Mouse (Mus musculus) liver, embryonic 15.5 days (tissue): ENCODE results near the gene Eefsec. TPM values are rescaled to one million over a fixed set of nuclear protein-coding genes. Genes with fewer than 3 reads are reported as not detected.

Experiments used
- ATAC-seq: fragments of 200-750 bp; cut with Nextera tagmentation; 2 replicates; pipeline ENCODE4 v1.8.0; 2017; ENCODE audit warnings: moderate number of reproducible peaks, mild to moderate bottlenecking, moderate library complexity; ENCODE audit not compliant: insufficient read depth
- H3K27ac ChIP-seq: fragments of 300-500 bp; sonication (generic); replicated peaks from 2 replicates; pipeline ENCODE4 v1.5.1; 2015; ENCODE audit warnings: mild to moderate bottlenecking, inconsistent platforms
- H3K27me3 ChIP-seq: fragments of 300-500 bp; sonication (generic); 2 replicates; pipeline ENCODE4 v1.6.1; 2015; ENCODE audit warnings: mild to moderate bottlenecking, inconsistent platforms
- H3K36me3 ChIP-seq: fragments of 300-500 bp; sonication (generic); replicated peaks from 2 replicates; pipeline ENCODE4 v1.6.1; 2015; ENCODE audit warnings: moderate library complexity, mild to moderate bottlenecking, inconsistent platforms
- H3K4me1 ChIP-seq: fragments of 300-500 bp; sonication (generic); replicated peaks from 2 replicates; pipeline ENCODE4 v1.6.1; 2015; ENCODE audit warnings: inconsistent platforms
- H3K4me2 ChIP-seq: fragments of 300-500 bp; sonication (generic); 2 replicates; pipeline ENCODE4 v1.6.1; 2015; ENCODE audit warnings: moderate library complexity, mild to moderate bottlenecking, inconsistent platforms
- H3K4me3 ChIP-seq: fragments of 300-500 bp; sonication (generic); replicated peaks from 2 replicates; pipeline ENCODE4 v1.5.1; 2015; ENCODE audit warnings: mild to moderate bottlenecking, inconsistent platforms
- H3K9ac ChIP-seq: fragments of 300-500 bp; sonication (generic); 2 replicates; pipeline ENCODE4 v1.6.1; 2015; ENCODE audit warnings: moderate library complexity, mild to moderate bottlenecking, inconsistent platforms
- H3K9me3 ChIP-seq: fragments of 300-500 bp; sonication (generic); replicated peaks from 2 replicates; pipeline ENCODE4 v1.6.1; 2016; ENCODE audit warnings: inconsistent platforms
- WGBS: fragments of 180-500 bp; shearing (Covaris S2); methylation state at CpG from one replicate; pipeline ENCODE4 v1.1.7; 2015; ENCODE audit warnings: mixed read lengths; ENCODE audit not compliant: insufficient replicate concordance; 5-methylcytosine and 5-hydroxymethylcytosine counted together
- polyA plus RNA-seq: library from polyadenylated mRNA; unstranded; fragments of >200 nt; fragmentation: Nextera tagmentation; extraction: Ambion mirVana; gene quantifications from 2 replicates; pipeline ENCODE4 v1.2.1, GENCODE M21; 2015

Eefsec gene
- polyA plus RNA-seq, 1 experiment from 2014 or later: 17.1 TPM

DNA sequence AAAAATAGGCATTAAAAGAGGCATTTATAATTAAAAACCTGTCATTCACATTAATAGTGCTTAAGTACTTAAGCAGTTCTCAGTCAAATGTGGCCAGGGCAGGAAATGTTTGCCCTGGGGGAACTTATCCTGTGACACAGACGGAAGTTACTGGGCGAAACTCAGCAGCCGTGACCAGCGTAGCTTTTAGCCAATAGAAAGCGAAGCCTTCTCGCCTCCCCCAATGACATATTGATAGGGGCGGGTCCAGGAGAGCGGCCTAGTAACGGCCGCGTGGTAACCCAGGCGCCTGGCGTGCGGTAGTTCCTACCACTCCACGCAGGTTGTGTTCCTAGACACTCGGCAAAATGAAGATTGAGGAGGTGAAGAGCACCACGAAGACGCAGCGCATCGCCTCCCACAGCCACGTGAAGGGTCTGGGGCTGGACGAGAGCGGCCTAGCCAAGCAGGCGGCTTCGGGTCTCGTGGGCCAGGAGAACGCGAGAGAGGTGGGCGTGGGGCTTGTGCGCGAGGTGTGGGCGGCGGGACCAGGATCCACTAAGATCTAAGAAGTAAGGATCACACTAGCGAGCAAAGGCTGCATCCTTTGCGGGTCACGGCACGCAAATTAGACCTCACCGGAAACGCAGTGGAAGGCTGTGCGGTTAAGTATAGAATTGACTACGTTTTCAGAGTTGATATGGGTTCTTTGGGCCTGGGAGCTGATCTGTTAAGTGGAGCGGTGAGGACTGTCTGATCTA, 19.0 kb upstream of the Eefsec start, which contains the start of gene Ruvbl1:
Ruvbl1 (plus strand) TSS at position 229 of the 740 bp plus-strand sequence.
- H3K4me3 ChIP-seq: peak within 1 kb of the TSS; percentile 72
- H3K4me2 ChIP-seq: peak within 1 kb of the TSS; percentile 84
- H3K27me3 ChIP-seq: no peaks in the 10 kb centered on the region
- under 1% methylated on average over 42 of the region's 42 CpGs for WGBS
- H3K9me3 ChIP-seq: no peaks in the 10 kb centered on the region
- peaks cover 27% of the 10 kb centered on the region for H3K4me1 ChIP-seq
- peak within 1 kb of the TSS; percentile 38; the same call in 1 of the 2 replicates for H3K27ac ChIP-seq
- peak; percentile 99 for ATAC-seq
- peaks cover 27% of the 10 kb centered on the region for H3K36me3 ChIP-seq
- H3K9ac ChIP-seq: peak within 1 kb of the TSS; percentile 76

DNA sequence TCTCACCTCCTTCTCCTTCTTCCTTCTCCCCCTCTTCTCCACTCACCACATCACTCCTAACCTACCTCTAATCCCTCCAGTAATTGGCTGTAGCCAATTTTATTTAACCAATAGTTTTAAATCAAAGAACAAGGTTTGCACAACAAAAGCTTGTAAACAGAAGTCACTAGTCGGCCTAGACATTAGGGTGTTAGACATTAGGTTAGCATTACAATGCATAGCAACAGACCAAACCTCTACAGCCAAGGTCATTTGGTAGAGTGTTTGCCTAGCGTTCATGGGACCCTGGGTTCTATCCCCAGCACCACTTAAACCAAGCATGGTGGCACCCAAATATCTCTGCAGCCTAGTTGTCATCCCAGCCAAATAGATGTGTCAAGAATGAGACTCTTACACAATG, 8.2 kb upstream of the Eefsec start:
- Histone ChIP-seq H3K4me2 (no peak overlapping the region), H3K9ac (no peak overlapping the region), H3K9me3 (no peaks in the 10 kb centered on the region), H3K36me3 (no peaks in the 10 kb centered on the region), H3K4me3 (no peak overlapping the region), H3K27ac (no peak overlapping the region), H3K27me3 (peaks cover 7% of the 10 kb centered on the region; the same call in 1 of the 2 replicates), H3K4me1 (no peaks in the 10 kb centered on the region)
- 48% methylated on average over 2 of the region's 2 CpGs for WGBS
- ATAC-seq: no peak

DNA sequence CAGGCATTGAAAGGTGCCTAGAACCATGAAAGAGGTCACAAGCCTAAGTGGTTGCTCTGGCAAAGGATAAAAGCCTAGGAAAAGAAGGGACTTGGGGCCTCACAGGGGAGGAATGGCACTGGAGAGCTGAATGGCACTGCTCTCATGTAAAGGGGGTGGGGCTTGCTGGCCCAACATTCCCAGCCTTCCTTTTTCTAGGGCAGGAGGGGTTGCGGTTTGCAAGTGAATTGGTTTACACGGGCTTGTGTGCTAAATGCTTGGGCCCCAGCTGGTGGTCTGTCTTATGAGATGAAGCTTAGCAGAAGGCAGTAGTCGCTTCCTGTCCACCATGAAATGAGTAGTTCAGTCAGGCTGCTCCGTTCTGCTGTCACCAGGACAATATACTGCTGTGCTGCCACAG, 1.1 kb upstream of the Eefsec start:
- Histone ChIP-seq H3K9me3 (no peaks in the 10 kb centered on the region), H3K4me3 (no peak overlapping the region), H3K4me1 (peaks cover 38% of the 10 kb centered on the region), H3K27ac (no peak overlapping the region), H3K9ac (no peak overlapping the region), H3K36me3 (no peaks in the 10 kb centered on the region), H3K27me3 (peaks cover 13% of the 10 kb centered on the region; the same call in 1 of the 2 replicates), H3K4me2 (no peak overlapping the region)
- WGBS: 52% methylated on average over 4 of the region's 4 CpGs
- ATAC-seq: no peak

DNA sequence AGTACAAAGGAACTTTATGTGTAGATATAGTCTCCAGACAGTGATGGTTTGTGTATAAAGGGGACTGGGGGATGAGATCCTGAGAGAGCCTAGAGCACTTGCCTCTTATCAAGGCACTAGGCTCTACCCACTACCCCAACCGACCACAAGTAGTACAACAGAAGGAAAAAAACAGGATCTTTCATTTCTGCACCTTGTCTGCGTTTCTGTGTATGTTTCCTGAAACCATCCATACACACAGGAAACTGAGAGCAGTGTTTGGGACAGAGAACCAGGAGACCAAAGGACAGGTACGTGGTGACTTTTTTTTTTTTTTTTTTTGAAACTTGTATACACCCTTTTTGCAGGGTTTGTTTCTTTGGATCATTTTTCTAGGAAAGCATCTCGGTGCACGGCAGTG, 678 bp downstream of the Eefsec start:
- H3K9ac ChIP-seq: peak overlapping the region; percentile 81
- no peak overlapping the region; the same call in 1 of the 2 replicates for H3K27ac ChIP-seq
- peak overlapping the region; percentile 89 for H3K4me3 ChIP-seq
- H3K9me3 ChIP-seq: no peaks in the 10 kb centered on the region
- 2% methylated on average over 5 of the region's 5 CpGs for WGBS
- H3K4me2 ChIP-seq: peak overlapping the region; percentile 94
- H3K4me1 ChIP-seq: peaks cover 38% of the 10 kb centered on the region
- H3K36me3 ChIP-seq: no peaks in the 10 kb centered on the region
- H3K27me3 ChIP-seq: peaks cover 13% of the 10 kb centered on the region; the same call in 1 of the 2 replicates
- no peak for ATAC-seq

DNA sequence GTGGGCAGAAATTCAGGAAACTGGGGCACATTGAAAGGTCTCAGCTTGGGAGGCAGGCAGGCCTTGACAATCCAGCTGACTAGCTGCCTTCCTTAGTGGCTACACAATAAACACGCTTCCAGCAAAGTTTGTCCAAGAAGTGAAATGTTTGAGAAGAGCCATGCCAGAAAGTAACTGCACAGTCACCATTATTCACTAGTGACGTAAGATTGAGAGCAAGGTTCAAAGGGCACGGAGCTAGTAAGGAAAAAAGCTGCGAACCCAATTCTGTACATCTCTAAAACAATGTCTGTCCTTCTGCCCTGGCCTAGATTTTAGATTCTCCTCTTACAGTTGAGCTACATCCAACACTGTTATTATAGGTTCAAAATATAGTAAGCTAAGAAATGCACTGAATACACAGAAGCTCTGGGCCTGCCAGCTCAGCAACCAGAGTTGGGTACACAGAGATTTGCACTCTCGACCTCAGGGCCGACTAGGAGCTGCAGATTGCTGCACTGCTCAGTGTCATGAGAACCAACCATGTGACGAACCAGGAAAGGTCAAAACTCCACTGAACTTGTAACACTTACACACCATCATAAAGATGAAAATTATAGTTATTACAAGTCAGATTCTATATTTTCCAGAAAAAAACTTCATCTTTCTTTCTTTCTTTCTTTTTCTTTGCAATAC, 2.1 kb downstream of the Eefsec start:
- Histone ChIP-seq H3K27me3 (peaks cover 6% of the 10 kb centered on the region; the same call in 1 of the 2 replicates), H3K36me3 (no peaks in the 10 kb centered on the region), H3K4me2 (no peak overlapping the region), H3K9ac (no peak overlapping the region), H3K4me3 (no peak overlapping the region), H3K27ac (peak overlapping the region; percentile 42; the same call in 1 of the 2 replicates), H3K4me1 (peaks cover 38% of the 10 kb centered on the region), H3K9me3 (no peaks in the 10 kb centered on the region)
- ATAC-seq: 0 out of 2 replicates have a peak, but pooled peaks have one; percentile 26
- WGBS: 65% methylated on average over 7 of the region's 7 CpGs

DNA sequence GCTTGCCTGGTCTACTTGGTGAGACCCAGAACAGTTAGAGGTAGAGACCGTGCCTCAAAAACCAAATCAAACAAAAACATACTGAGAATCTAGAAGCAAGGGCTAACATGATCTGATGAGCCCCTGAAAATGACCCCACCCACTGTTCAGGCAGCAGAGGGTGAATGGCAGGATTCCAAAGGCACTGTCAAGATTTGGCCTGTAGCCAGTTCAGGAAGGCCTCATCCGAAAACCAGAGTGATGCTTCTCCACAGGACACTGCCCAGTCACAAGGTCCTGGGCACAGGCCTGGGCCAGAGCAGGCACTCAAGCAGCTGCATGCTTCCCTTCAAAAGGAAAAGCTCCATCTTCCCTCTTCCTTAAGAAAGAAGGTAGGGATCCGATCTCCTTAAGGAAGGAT, 2.9 kb downstream of the Eefsec start:
- Histone ChIP-seq H3K4me2 (no peak overlapping the region), H3K4me1 (peaks cover 38% of the 10 kb centered on the region), H3K36me3 (no peaks in the 10 kb centered on the region), H3K27me3 (no peaks in the 10 kb centered on the region; the same call in 1 of the 2 replicates), H3K4me3 (no peak overlapping the region), H3K9me3 (no peaks in the 10 kb centered on the region), H3K27ac (no peak overlapping the region; the same call in 1 of the 2 replicates), H3K9ac (no peak overlapping the region)
- ATAC-seq: no peak
- WGBS: 64% methylated on average over 3 of the region's 3 CpGs

DNA sequence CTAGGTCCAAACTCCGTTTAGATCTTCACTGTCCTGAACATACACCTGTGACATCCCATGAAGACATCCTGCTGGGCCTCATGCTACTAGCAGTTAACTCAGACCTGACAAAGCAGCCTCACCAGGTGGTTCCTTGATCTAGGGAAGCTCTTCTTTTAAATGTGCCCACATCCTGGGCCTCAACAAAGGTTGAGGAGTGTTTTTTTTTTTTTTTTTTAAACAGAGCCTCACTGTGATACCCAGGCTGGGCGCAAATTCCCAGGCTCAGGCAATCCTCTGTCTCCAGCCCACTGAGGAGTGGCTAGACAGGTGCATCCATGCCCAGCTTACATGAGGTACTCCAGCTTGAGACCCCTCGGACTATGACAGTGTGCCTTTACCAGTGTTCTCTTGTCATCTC, 3.8 kb downstream of the Eefsec start:
- no peak for ATAC-seq

DNA sequence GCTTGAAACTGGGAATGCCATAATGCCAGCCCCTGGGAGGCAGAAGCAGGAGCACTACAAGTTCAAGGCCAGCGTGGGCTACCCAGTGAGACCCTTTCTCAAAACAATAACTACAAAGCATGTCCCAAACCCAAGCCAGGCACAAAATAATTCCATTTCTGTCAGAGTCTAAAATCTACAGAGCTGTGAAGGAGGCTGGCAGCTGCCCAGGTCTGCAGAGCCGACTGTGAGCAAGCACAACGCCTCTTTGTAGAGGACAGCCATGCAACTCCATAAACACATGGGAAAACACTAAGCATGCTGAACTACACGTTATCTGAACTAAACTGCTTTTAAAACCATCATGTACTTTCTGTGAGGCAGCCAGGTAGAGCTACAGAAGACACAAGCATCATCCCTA, 7.3 kb downstream of the Eefsec start:
- no peak overlapping the region for H3K4me3 ChIP-seq
- H3K4me2 ChIP-seq: no peak overlapping the region
- no peak overlapping the region for H3K9ac ChIP-seq
- 69% methylated on average over 4 of the region's 4 CpGs for WGBS
- peaks cover 13% of the 10 kb centered on the region for H3K4me1 ChIP-seq
- no peak overlapping the region for H3K27ac ChIP-seq
- ATAC-seq: no peak
- H3K27me3 ChIP-seq: no peaks in the 10 kb centered on the region
- H3K36me3 ChIP-seq: no peaks in the 10 kb centered on the region
- no peaks in the 10 kb centered on the region for H3K9me3 ChIP-seq

More for the DNA sequence above, 3.8 kb downstream of the Eefsec start:
- peaks cover 38% of the 10 kb centered on the region for H3K4me1 ChIP-seq
- H3K9me3 ChIP-seq: no peaks in the 10 kb centered on the region
- 62% methylated on average over 3 of the region's 3 CpGs for WGBS
- H3K27me3 ChIP-seq: no peaks in the 10 kb centered on the region; the same call in 1 of the 2 replicates
- H3K4me2 ChIP-seq: no peak overlapping the region
- H3K9ac ChIP-seq: no peak overlapping the region
- H3K36me3 ChIP-seq: no peaks in the 10 kb centered on the region
- H3K27ac ChIP-seq: no peak overlapping the region
- H3K4me3 ChIP-seq: no peak overlapping the region

DNA sequence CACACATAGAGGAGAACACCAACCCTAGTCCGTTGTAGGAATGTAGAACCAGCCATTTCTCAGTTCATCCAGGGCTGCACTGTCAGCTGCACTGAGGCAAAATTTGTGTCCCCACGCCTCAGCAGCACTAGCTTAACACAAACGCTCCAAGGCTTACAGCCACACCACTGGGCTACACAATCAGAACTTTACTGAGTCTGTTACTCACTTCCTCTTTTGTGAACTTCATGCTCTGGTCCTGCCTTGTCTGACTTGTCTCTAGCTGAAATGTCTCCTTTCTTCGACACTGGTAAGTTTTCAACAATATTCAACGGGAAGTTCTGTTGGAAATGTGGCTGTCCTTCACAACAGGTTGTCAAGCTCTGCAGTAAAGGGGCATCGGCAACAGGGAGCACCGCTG, 10.7 kb downstream of the Eefsec start:
- 46% methylated on average over 7 of the region's 7 CpGs for WGBS

DNA sequence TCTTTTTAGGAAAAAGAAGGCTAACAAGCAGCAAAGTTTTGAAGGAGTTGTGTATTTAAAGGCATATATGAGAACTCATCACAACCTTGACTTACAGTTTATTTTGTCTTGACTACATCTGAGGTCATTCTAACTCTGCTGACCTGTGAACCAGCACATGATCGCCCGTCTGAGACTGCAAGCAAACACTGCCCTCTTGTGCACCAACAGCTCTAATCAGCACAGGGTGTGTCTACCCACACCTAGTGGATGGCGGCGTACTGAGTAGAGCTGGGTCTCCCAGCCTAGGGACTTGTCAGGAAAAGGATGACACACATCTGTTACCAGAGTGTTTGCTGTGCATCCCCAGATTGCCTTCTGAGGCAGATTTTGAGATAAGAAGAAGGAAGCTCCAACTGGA, 15.1 kb downstream of the Eefsec start:
- Histone ChIP-seq H3K4me2 (no peak overlapping the region), H3K36me3 (no peaks in the 10 kb centered on the region), H3K4me1 (peaks cover 11% of the 10 kb centered on the region), H3K27me3 (no peaks in the 10 kb centered on the region), H3K9ac (no peak overlapping the region), H3K27ac (no peak overlapping the region), H3K9me3 (no peaks in the 10 kb centered on the region), H3K4me3 (no peak overlapping the region)
- 5% methylated on average over 4 of the region's 4 CpGs for WGBS
- ATAC-seq: no peak

More for the DNA sequence above, 10.7 kb downstream of the Eefsec start:
- H3K36me3 ChIP-seq: no peaks in the 10 kb centered on the region
- peaks cover 10% of the 10 kb centered on the region for H3K4me1 ChIP-seq
- no peak overlapping the region for H3K4me3 ChIP-seq
- ATAC-seq: no peak
- no peak overlapping the region for H3K9ac ChIP-seq
- H3K4me2 ChIP-seq: no peak overlapping the region
- H3K9me3 ChIP-seq: no peaks in the 10 kb centered on the region
- no peaks in the 10 kb centered on the region for H3K27me3 ChIP-seq
- H3K27ac ChIP-seq: no peak overlapping the region

DNA sequence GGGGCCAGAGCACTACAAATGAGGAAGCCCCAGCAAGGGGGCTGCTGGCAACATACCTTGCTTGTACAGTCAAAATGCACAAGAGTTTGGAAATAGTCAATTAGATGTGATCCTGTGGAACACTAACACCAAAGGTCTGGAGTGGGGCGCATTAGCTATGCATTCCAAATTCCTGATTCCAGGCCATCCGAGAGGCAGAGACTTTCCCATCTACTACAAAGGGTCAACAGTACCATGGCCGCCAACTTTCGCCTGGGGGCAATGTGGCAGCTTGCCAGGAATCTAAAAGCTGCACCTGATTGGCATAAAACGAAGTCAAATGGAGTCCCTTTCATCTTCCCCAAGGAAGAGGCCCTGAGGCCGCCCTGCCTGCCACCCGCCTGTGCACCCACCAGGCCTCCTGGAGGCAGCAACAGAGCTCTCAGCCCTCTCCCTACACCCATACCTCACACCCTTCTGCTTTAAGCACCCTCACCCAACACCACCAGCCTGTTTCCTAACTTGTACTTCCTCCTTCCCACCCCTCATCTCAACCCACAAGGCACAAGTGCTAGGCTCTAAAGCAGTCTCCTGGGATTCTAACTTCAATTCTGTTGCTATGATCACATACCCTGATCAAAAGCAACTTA, 30.1 kb downstream of the Eefsec start:
- ATAC-seq: no peak
- Histone ChIP-seq H3K4me1 (0 out of 2 replicates have a peak, but pooled peaks cover 8% of the 10 kb centered on the region), H3K36me3 (no peaks in the 10 kb centered on the region), H3K4me3 (no peak overlapping the region), H3K4me2 (no peak overlapping the region), H3K9me3 (no peaks in the 10 kb centered on the region), H3K9ac (no peak overlapping the region), H3K27ac (no peak overlapping the region), H3K27me3 (no peaks in the 10 kb centered on the region)
- 70% methylated on average over 7 of the region's 7 CpGs for WGBS
